Mouse (Mus musculus) embryonic facial prominence, embryonic 12.5 days (tissue): ENCODE results near the gene Foxp4. TPM values are rescaled to one million over a fixed set of nuclear protein-coding genes. Genes with fewer than 3 reads are reported as not detected.

Source experiments
- ATAC-seq: fragments of 200-750 bp; cut with Nextera tagmentation; 2 replicates; pipeline ENCODE4 v1.8.0; 2017; ENCODE audit not compliant: insufficient number of reproducible peaks, insufficient read depth, low FRiP score, low TSS enrichment
- H3K27ac ChIP-seq: fragments of 300-500 bp; sonication (generic); 2 replicates; pipeline ENCODE4 v1.5.1; 2016; ENCODE audit warnings: mild to moderate bottlenecking
- H3K27me3 ChIP-seq: fragments of 300-500 bp; sonication (generic); 2 replicates; pipeline ENCODE4 v1.6.1; 2016; ENCODE audit warnings: mild to moderate bottlenecking, moderate library complexity
- H3K36me3 ChIP-seq: fragments of 300-500 bp; sonication (generic); 2 replicates; pipeline ENCODE4 v1.6.1; 2016; ENCODE audit warnings: mild to moderate bottlenecking
- H3K4me1 ChIP-seq: fragments of 300-500 bp; sonication (generic); 2 replicates; pipeline ENCODE4 v1.6.1; 2016
- H3K4me2 ChIP-seq: fragments of 300-500 bp; sonication (generic); replicated peaks from 2 replicates; pipeline ENCODE4 v1.6.1; 2016; ENCODE audit warnings: mild to moderate bottlenecking, moderate library complexity
- H3K4me3 ChIP-seq: fragments of 300-500 bp; sonication (generic); 2 replicates; pipeline ENCODE4 v1.5.1; 2016; ENCODE audit warnings: mild to moderate bottlenecking
- H3K9ac ChIP-seq: fragments of 300-500 bp; sonication (generic); 2 replicates; pipeline ENCODE4 v1.6.1; 2016; ENCODE audit warnings: mild to moderate bottlenecking, moderate library complexity
- H3K9me3 ChIP-seq: fragments of 300-500 bp; sonication (generic); 2 replicates; pipeline ENCODE4 v1.6.1; 2016; ENCODE audit warnings: mild to moderate bottlenecking, moderate library complexity
- WGBS: fragments of 180-500 bp; shearing (Covaris S2); methylation state at CpG from one replicate; pipeline ENCODE4 v1.1.7; 2016; 5-methylcytosine and 5-hydroxymethylcytosine counted together
- polyA plus RNA-seq: library from polyadenylated mRNA; unstranded; fragments of >200 nt; fragmentation: Nextera tagmentation; extraction: Ambion mirVana; gene quantifications from 2 replicates; pipeline ENCODE4 v1.2.1, GENCODE M21; 2016

The Foxp4 gene
- 51.0 and 52.4 TPM in 2 replicates for polyA plus RNA-seq

DNA sequence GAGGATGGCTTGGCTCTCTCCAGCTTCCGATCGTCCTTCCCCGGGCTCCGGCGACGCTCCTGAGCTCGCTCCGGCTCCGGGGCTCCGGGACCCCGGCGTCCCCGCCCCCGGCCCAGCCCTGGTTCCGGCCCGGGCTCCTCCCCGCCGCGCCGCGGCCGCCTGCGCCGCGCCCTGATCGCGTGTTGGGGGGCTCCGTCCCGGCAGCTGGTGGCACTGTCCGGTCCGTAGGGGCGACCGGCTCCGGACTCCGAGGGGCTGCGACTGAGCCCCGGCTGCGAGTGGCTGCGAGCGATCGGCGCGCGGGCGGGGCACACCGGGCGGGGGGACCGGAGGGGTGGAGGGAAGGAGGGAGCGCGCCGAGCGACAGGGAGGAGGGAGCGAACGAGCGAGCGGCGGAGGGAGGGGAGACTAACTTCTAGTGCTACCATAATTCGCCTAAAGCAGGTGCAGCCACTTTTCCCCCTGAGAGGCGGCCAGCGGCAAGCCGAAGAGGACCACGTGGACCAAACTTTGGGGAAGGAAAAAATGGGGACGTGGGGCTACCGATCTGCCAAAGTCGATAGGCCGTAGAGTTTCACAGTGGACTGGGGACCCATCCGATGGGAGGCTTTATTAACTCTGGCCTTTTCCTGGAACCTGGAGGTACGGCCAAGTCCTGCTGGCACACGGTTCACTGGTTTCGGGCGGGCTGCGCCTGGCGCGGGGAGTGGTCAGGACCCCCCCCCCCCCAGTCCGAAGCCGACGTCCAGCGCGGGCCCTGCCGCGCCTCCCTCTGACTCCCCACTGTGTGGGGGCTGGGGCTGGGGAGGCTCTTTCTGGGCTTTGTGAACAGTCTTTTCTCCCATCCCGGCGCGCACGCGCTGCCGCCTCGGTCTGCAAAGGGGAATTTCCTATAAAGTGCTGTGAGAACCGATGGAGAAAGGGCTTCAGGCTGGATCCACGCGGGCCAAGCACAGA, at the start of gene Foxp4:
Foxp4 (minus strand) TSS at position 263 of the 957 bp plus-strand sequence.
- H3K4me3 ChIP-seq = peak within 1 kb of the TSS; percentile 99
- peak within 1 kb of the TSS; percentile 98 for H3K27ac ChIP-seq
- H3K9me3 ChIP-seq = no peaks in the 10 kb centered on the region
- peaks cover 7% of the 10 kb centered on the region; the same call in 1 of the 2 replicates for H3K36me3 ChIP-seq
- ATAC-seq = peak; percentile 84
- 0 out of 2 replicates have a peak, but pooled peaks cover 4% of the 10 kb centered on the region for H3K27me3 ChIP-seq
- WGBS = under 1% methylated on average over 84 of the region's 91 CpGs
- peak within 1 kb of the TSS; percentile 86 for H3K4me2 ChIP-seq
- peaks cover 42% of the 10 kb centered on the region for H3K4me1 ChIP-seq
- H3K9ac ChIP-seq = peak within 1 kb of the TSS; percentile 98

DNA sequence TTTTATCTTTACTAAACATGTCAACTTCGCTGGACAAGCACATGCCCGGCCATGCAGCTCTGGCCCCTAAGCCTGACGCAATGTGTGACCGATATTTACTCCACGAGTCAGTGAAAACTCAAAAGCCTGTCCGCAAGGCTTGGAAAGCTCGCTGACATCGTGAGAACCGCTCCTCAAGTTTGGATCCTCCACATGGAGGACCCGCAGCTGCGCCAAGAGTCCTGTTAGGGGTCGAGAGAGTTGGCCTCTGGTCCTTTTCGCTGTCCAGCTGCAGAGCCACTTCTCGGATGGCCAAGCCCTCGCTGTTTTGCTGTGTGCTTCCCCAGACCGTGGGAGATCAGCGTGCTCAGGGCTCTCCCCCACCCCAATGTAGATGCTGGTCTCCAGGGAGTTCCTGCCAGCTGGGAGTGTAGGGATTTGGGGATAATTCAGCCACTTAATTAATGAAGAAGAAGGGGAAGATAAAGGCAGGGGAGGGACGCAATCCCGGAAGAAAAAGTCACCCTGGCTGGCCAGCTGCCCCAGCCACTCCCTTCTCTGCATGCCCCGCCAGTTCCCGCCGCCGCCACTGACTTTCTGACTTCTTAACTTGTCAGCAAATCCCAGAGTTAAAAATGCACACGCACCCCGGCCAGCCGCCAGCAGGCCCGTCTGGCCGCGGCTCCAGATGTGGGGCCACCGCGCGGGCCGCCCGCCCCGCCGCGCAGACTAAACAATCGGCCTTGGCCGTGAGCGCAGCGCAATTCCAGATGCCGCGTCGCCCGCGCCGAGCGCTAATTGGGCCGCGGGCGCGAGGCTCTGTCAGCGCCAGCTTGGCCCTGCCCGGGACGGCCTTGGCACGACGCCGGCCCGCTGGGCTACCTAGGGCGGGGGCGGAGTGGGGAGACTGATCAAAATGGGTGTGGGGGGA, 49.4 kb upstream of the Foxp4 start:
- WGBS = 2% methylated on average over 61 of the region's 61 CpGs
- Histone ChIP-seq H3K4me2 (peak overlapping the region; percentile 67), H3K27me3 (no peaks in the 10 kb centered on the region), H3K27ac (peak overlapping the region; percentile 96), H3K4me3 (peak overlapping the region; percentile 24), H3K9me3 (no peaks in the 10 kb centered on the region), H3K9ac (peak overlapping the region; percentile 33; the same call in 1 of the 2 replicates), H3K4me1 (peaks cover 38% of the 10 kb centered on the region), H3K36me3 (no peaks in the 10 kb centered on the region)
- ATAC-seq = peak; percentile 63

DNA sequence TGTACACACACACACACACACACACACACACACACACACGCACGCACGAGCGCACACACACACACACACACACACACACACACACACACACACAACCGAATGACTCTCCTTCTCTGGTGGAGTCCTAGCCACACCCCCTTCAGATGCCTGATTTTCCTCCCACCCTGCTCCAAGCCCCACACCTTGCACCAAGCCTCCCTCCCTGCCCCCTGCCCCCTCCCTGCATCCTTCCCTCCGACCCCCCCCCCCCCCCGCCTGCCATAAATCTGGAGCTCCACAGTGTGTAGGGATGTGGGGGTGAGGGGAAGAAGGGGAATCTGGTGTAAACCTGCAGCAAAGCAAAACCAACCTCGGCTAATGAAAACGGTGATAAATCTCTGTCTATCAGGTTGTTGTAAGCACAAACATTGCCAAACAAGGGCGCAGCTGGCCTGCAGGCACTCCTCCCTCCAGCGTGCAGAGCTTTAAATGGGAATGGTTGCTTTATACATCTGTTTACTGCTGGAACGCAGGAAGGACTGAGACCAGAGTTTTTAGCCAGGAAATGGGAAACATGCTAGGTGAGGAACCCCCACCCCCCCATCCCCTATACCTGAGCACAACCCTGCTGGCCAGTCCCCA, 41.5 kb upstream of the Foxp4 start:
- ATAC-seq = no peak
- Histone ChIP-seq H3K9me3 (0 out of 2 replicates have a peak, but pooled peaks cover 6% of the 10 kb centered on the region), H3K9ac (no peak overlapping the region), H3K4me3 (no peak overlapping the region), H3K36me3 (no peaks in the 10 kb centered on the region), H3K4me1 (peaks cover 9% of the 10 kb centered on the region), H3K27me3 (no peaks in the 10 kb centered on the region; the same call in 1 of the 2 replicates), H3K27ac (peak overlapping the region; percentile 50; the same call in 1 of the 2 replicates), H3K4me2 (no peak overlapping the region)
- 54% methylated on average over 10 of the region's 12 CpGs for WGBS

GRCm38 (mm10) chr17:47958046-47958790, 33.8 kb upstream of the Foxp4 start:
- WGBS = 54% methylated on average over 10 of the region's 10 CpGs
- no peaks in the 10 kb centered on the region for H3K9me3 ChIP-seq
- peaks cover 13% of the 10 kb centered on the region for H3K4me1 ChIP-seq
- no peak overlapping the region for H3K27ac ChIP-seq
- H3K4me3 ChIP-seq = no peak overlapping the region
- H3K36me3 ChIP-seq = no peaks in the 10 kb centered on the region
- ATAC-seq = no peak
- no peak overlapping the region for H3K9ac ChIP-seq
- no peak overlapping the region for H3K4me2 ChIP-seq
- H3K27me3 ChIP-seq = no peaks in the 10 kb centered on the region

DNA sequence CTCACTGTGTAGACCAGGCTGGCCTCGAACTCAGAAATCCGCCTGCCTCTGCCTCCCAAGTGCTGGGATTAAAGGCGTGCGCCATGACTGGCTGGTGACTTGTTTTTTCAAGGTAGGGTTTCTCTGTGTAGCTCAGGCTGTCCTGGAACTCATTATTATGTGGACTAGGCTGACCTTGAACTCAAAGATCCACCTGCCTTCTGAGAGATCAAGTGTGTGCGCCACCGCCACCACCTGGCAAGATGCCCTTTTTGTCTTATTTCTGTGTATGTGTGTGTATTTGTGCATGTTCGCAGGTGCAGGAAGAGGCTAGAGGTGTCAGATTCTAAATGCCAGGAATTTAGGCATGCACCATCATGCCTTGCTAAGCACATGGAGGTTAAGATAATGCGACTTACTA, 32.0 kb upstream of the Foxp4 start:
- no peaks in the 10 kb centered on the region for H3K9me3 ChIP-seq
- WGBS = 97% methylated on average over 8 of the region's 8 CpGs
- no peak overlapping the region for H3K27ac ChIP-seq
- H3K27me3 ChIP-seq = no peaks in the 10 kb centered on the region
- H3K9ac ChIP-seq = no peak overlapping the region
- H3K4me1 ChIP-seq = peaks cover 29% of the 10 kb centered on the region
- H3K36me3 ChIP-seq = no peaks in the 10 kb centered on the region
- H3K4me3 ChIP-seq = no peak overlapping the region
- ATAC-seq = no peak
- no peak overlapping the region for H3K4me2 ChIP-seq

GRCm38 (mm10) chr17:47955054-47955741, 30.8 kb upstream of the Foxp4 start:
- Histone ChIP-seq H3K36me3 (no peaks in the 10 kb centered on the region), H3K4me2 (no peak overlapping the region), H3K9me3 (no peaks in the 10 kb centered on the region), H3K9ac (no peak overlapping the region), H3K27ac (peak overlapping the region; percentile 48), H3K4me3 (no peak overlapping the region), H3K4me1 (peaks cover 29% of the 10 kb centered on the region), H3K27me3 (no peaks in the 10 kb centered on the region)
- no peak for ATAC-seq
- WGBS = 49% methylated on average over 12 of the region's 12 CpGs

GRCm38 (mm10) chr17:47953231-47953630, 28.8 kb upstream of the Foxp4 start:
- Histone ChIP-seq H3K4me1 (peaks cover 27% of the 10 kb centered on the region), H3K4me2 (no peak overlapping the region), H3K36me3 (no peaks in the 10 kb centered on the region), H3K9me3 (no peaks in the 10 kb centered on the region), H3K27ac (no peak overlapping the region; the same call in 1 of the 2 replicates), H3K27me3 (no peaks in the 10 kb centered on the region), H3K4me3 (no peak overlapping the region), H3K9ac (no peak overlapping the region)
- ATAC-seq = no peak
- WGBS = 31% methylated on average over 5 of the region's 5 CpGs

GRCm38 (mm10) chr17:47952368-47953081, 28.1 kb upstream of the Foxp4 start:
- no peaks in the 10 kb centered on the region for H3K27me3 ChIP-seq
- H3K4me1 ChIP-seq = peaks cover 23% of the 10 kb centered on the region
- peak; percentile 7; the same call in 1 of the 2 replicates for ATAC-seq
- H3K4me2 ChIP-seq = peak overlapping the region; percentile 16
- H3K9ac ChIP-seq = no peak overlapping the region
- no peaks in the 10 kb centered on the region for H3K36me3 ChIP-seq
- H3K27ac ChIP-seq = no peak overlapping the region; the same call in 1 of the 2 replicates
- no peaks in the 10 kb centered on the region for H3K9me3 ChIP-seq
- 12% methylated on average over 12 of the region's 12 CpGs for WGBS
- no peak overlapping the region for H3K4me3 ChIP-seq

- H3K27ac ChIP-seq = no peak overlapping the region
- WGBS = 63% methylated on average over 13 of the region's 13 CpGs
- no peak overlapping the region for H3K4me2 ChIP-seq
- no peak for ATAC-seq
- no peak overlapping the region for H3K4me3 ChIP-seq
- no peaks in the 10 kb centered on the region for H3K36me3 ChIP-seq
- H3K27me3 ChIP-seq = no peaks in the 10 kb centered on the region
- H3K4me1 ChIP-seq = peaks cover 33% of the 10 kb centered on the region
- H3K9me3 ChIP-seq = no peaks in the 10 kb centered on the region
- no peak overlapping the region for H3K9ac ChIP-seq
These were observed 27.0 kb upstream of the Foxp4 start for GRCm38 (mm10) chr17:47951452-47951851.

DNA sequence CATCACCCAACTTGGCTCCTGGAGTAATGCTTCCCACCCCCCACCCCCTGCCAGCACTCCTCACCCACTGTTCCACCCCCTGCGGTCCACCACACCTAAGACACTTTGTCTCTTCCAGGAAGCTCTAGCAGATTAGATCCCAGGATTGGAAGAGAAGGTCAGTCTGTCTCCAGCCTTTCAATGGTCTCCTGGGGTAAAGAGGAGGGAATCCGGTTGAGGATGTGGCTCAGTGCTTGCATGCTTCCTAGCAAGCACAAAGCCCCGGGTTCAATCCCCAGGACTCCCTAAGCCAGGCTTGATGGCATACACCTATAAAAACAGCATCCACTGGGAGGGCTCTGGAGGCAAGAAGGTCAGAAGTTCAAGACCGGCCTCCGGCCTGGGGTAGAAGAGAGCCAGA, 26.4 kb upstream of the Foxp4 start:
- H3K36me3 ChIP-seq = no peaks in the 10 kb centered on the region
- no peak overlapping the region for H3K9ac ChIP-seq
- 72% methylated on average over 5 of the region's 5 CpGs for WGBS
- 0 out of 2 replicates have a peak overlapping the region, but pooled peaks have one; percentile 31 for H3K27ac ChIP-seq
- ATAC-seq = no peak
- H3K4me3 ChIP-seq = no peak overlapping the region
- H3K4me1 ChIP-seq = peaks cover 34% of the 10 kb centered on the region
- no peak overlapping the region for H3K4me2 ChIP-seq
- H3K9me3 ChIP-seq = no peaks in the 10 kb centered on the region
- H3K27me3 ChIP-seq = no peaks in the 10 kb centered on the region
